In genomic region chr3:79916185-79916584, GRCm38 (mm10) we compare ENCODE assay signal across 22 mouse cellular contexts. TPM values are rescaled to one million over a fixed set of nuclear protein-coding genes. Genes with fewer than 3 reads are reported as not detected.
DNase-seq lines count a peak whose midpoint lies in the region; ATAC-seq and TF ChIP-seq lines count a peak whose summit lies in the region.
"Had no signal": no experiment of that assay in that cellular context is flagged by ENCODE, and none has a peak within 500 bp of the region (broad histone marks: within the 10 kb centered on the region; RNA-seq: fewer than 3 reads in every experiment).

No protein-coding gene starts in this region.

- TF ChIP-seq CTCF in Patski (IDR thresholded peaks at IDR 0.05) = no peak
- no peak for TF ChIP-seq CTCF in embryonic fibroblast, embryonic 13.5 days (IDR thresholded peaks at IDR 0.05; ENCODE audit: borderline replicate concordance, insufficient read depth, low read length)

- no peaks in the 10 kb centered on the region for H3K4me1 ChIP-seq in forebrain, embryonic 15.5 days
- H3K4me1 ChIP-seq in forebrain, embryonic 14.5 days (ENCODE audit: control insufficient read depth, insufficient read depth, low read length) = no peaks in the 10 kb centered on the region
- peaks cover 3% of the 10 kb centered on the region; the same call in 1 of the 2 replicates for H3K4me1 ChIP-seq in embryonic fibroblast, embryonic 13.5 days (ENCODE audit: control insufficient read depth, insufficient read depth, low read length)

- no peaks in the 10 kb centered on the region for H3K27me3 ChIP-seq in forebrain, embryonic 15.5 days
- H3K27me3 ChIP-seq in forebrain, embryonic 14.5 days (replicated peaks; ENCODE audit: control insufficient read depth, insufficient read depth, low read length) = no peaks in the 10 kb centered on the region
- H3K27me3 ChIP-seq in Patski = no peaks in the 10 kb centered on the region
- H3K27me3 ChIP-seq: CH12.LX had no signal

- H3K9ac ChIP-seq in forebrain, embryonic 15.5 days (replicated peaks) = no peak overlapping the region
- H3K9ac ChIP-seq in forebrain, embryonic 14.5 days (ENCODE audit: low read length) = no peak overlapping the region

- no peak for DNase-seq in forebrain, embryonic 14.5 days (ENCODE audit: low spot score)
- DNase-seq in Patski (ENCODE audit: low read depth, low spot score) = peak; percentile 76
- no peak for DNase-seq in lung, postnatal 14 days
- DNase-seq: adrenal gland, adult 2 months; adrenal gland, adult 8-10 months; adrenal gland, postnatal 10 days; adrenal gland, postnatal 14 days; adrenal gland, postnatal 25 days; adrenal gland, postnatal 36 days; B cell, adult 2 months; cerebellum, adult 11 months; cerebellum, adult 11-12 months; cerebellum, adult 18-20 months; cerebellum, adult 2 months had no signal

- no peaks in the 10 kb centered on the region for H3K9me3 ChIP-seq in forebrain, embryonic 15.5 days
- no peaks in the 10 kb centered on the region for H3K9me3 ChIP-seq in forebrain, embryonic 14.5 days (replicated peaks; ENCODE audit: control insufficient read depth, low read length)
- H3K9me3 ChIP-seq: G1E had no signal

- CTCF ChIA-PET in Patski (lab: Charles Lee) = interaction anchor here (0.8 to 2.1 kb wide), 7 partner anchors 10 to 37 kb away, joined by 3 to 6 read pairs (median 4); no protein-coding TSS in a partner anchor

- no peak overlapping the region for H3K27ac ChIP-seq in forebrain, embryonic 15.5 days (replicated peaks)
- no peak overlapping the region for H3K27ac ChIP-seq in forebrain, embryonic 14.5 days (ENCODE audit: low read depth, low read length)
- H3K27ac ChIP-seq in embryonic fibroblast, embryonic 13.5 days (ENCODE audit: insufficient read depth, low read length) = peak overlapping the region; percentile 39; the same call in 1 of the 2 replicates
- peak overlapping the region; percentile 10 for H3K27ac ChIP-seq in macrophage

- ATAC-seq in forebrain, embryonic 15.5 days (replicated peaks) = 0 out of 2 replicates have a peak, but pooled peaks have one; percentile 19
- ATAC-seq in forebrain, embryonic 14.5 days = no peak
- peak; percentile 81 for ATAC-seq in Patski
- no peak for ATAC-seq in activated CD4-positive, CD25-positive, alpha-beta regulatory T cell, adult 4 months
- ATAC-seq in erythroid progenitor cell, adult 5-6 weeks (replicated peaks; ENCODE audit: low FRiP score, poor library complexity, severe bottlenecking) = no peak
- ATAC-seq: CD4-positive, CD25-positive, alpha-beta regulatory T cell, adult 4 months had no signal

- TF ChIP-seq POLR2A in embryonic fibroblast, embryonic 13.5 days (IDR thresholded peaks at IDR 0.05; ENCODE audit: low read depth, low read length) = no peak

- peaks cover 16% of the 10 kb centered on the region; the same call in 1 of the 2 replicates for H3K79me2 ChIP-seq in macrophage (ENCODE audit: inconsistent target)

- POLR2A ChIA-PET in Patski (lab: Charles Lee) = interaction anchor here (0.5 kb wide), 1 partner anchor 133 kb away, joined by 3 read pairs; no protein-coding TSS in a partner anchor

- in situ Hi-C loops in Patski (cut with MboI; ENCODE audit: low pct_unique_long_range_greater_than_20kb) = no loop called here

- no peak overlapping the region for H3K4me2 ChIP-seq in forebrain, embryonic 15.5 days (replicated peaks)
- no peak overlapping the region for H3K4me2 ChIP-seq in forebrain, embryonic 14.5 days (ENCODE audit: low read length)

- WGBS in forebrain, embryonic 15.5 days = 85% methylated on average over 5 of the region's 5 CpGs
- 87% methylated on average over 5 of the region's 5 CpGs for WGBS in forebrain, embryonic 14.5 days
- WGBS in macrophage (ENCODE audit: missing documents) = 79% methylated on average over 5 of the region's 5 CpGs

- no peak overlapping the region for H3K4me3 ChIP-seq in forebrain, embryonic 15.5 days
- no peak overlapping the region for H3K4me3 ChIP-seq in forebrain, embryonic 14.5 days (ENCODE audit: low read depth, low read length)
- H3K4me3 ChIP-seq in embryonic fibroblast, embryonic 13.5 days (ENCODE audit: insufficient read depth, low read length) = no peak overlapping the region
- no peak overlapping the region for H3K4me3 ChIP-seq in macrophage (ENCODE audit: inconsistent target)

- H3K36me3 ChIP-seq in forebrain, embryonic 15.5 days = no peaks in the 10 kb centered on the region
- H3K36me3 ChIP-seq in forebrain, embryonic 14.5 days (ENCODE audit: control insufficient read depth, insufficient read depth, low read length) = no peaks in the 10 kb centered on the region
- no peaks in the 10 kb centered on the region for H3K36me3 ChIP-seq in macrophage (ENCODE audit: inconsistent target)

RNA-seq across cellular contexts. Expression of gene Fam198b, which starts 31.9 kb away (rescaled TPM):
- polyA plus RNA-seq in forebrain, embryonic 15.5 days (2015; fragmentation: Nextera tagmentation; extraction: Ambion mirVana) = 0.88 and 2.4 TPM in 2 replicates
- 1.2 and 1.3 TPM in 2 replicates for polyA plus RNA-seq in forebrain, embryonic 14.5 days (2014; fragmentation: Nextera tagmentation; extraction: Ambion mirVana)
- polyA plus RNA-seq in Patski (2021) (16.7 TPM), macrophage (2018) (16.9 to 30.2 TPM (median 26.1 TPM) in 3 replicates)
- 188 and 357 TPM in 2 replicates for polyA plus RNA-seq in embryonic fibroblast, embryonic 13.5 days (2011; ENCODE audit: insufficient read length, low read depth, missing spikeins)
- total RNA-seq in macrophage (2018; cell fraction: chromatin; rRNA removed) = 10 to 100 TPM in 7 of 26 experiments, 1 to 10 TPM in 15, under 1 TPM in 4; 0.60 to 42.3 (median 4.2) TPM
- 10 to 100 TPM in 14 of 26 experiments, 1 to 10 TPM in 12; 6.5 to 36.9 (median 14.3) TPM for total RNA-seq in macrophage (2018; cell fraction: cytosol; rRNA removed)
- total RNA-seq in macrophage (2018; cell fraction: nucleus; rRNA removed) = 10 to 100 TPM in 13 of 26 experiments, 1 to 10 TPM in 13; 3.4 to 48.4 (median 9.7) TPM
- polyA plus RNA-seq in activated CD4-positive, CD25-positive, alpha-beta regulatory T cell, adult 4 months (2017; shearing (Covaris generic)) = under 1 TPM in 1 of 2 experiments, not detected in 1; 0.09 TPM
- total RNA-seq in erythroid progenitor cell, adult 5-6 weeks (2015; ENCODE audit: low replicate concordance) = not detected in 2 replicates
- total RNA-seq in erythroid progenitor cell, adult 5-6 weeks (2017; ENCODE audit: low replicate concordance) = not detected in 2 replicates
- polyA plus RNA-seq: CD4-positive, CD25-positive, alpha-beta regulatory T cell, adult 4 months had no signal

Comparison
In these comparisons a context has a peak if more than half of its experiments do, and no peak if none do; other contexts are left out.
1. ATAC-seq: peak in forebrain, embryonic 15.5 days (single experiment) and Patski (single experiment); none in forebrain, embryonic 14.5 days (single experiment), activated CD4-positive, CD25-positive, alpha-beta regulatory T cell, adult 4 months (single experiment) and erythroid progenitor cell, adult 5-6 weeks (single experiment).
2. H3K27ac ChIP-seq: peak in embryonic fibroblast, embryonic 13.5 days (single experiment) and macrophage (single experiment); none in forebrain, embryonic 15.5 days (single experiment) and forebrain, embryonic 14.5 days (single experiment).